Comparison of ENCODE assay signal across 7 mouse cellular contexts in genomic region chr8:47932028-47932790, GRCm38 (mm10). TPM values are rescaled to one million over a fixed set of nuclear protein-coding genes. Genes with fewer than 3 reads are reported as not detected.
DNase-seq lines count a peak whose midpoint lies in the region; ATAC-seq and TF ChIP-seq lines count a peak whose summit lies in the region.

No protein-coding gene starts in this region.

- no peaks in the 10 kb centered on the region for H3K9me3 ChIP-seq in heart, embryonic 14.5 days (ENCODE audit: control insufficient read depth, low read length)
- no peaks in the 10 kb centered on the region for H3K9me3 ChIP-seq in midbrain, embryonic 14.5 days (ENCODE audit: control insufficient read depth, low read length)

- peak overlapping the region; percentile 80 to 84 for H3K27ac ChIP-seq in heart, embryonic 14.5 days (replicated peaks in 1 of 2; ENCODE audit: control insufficient read depth in 1 of 2, insufficient read depth in 1 of 2, low read depth in 2 of 2, low read length in 2 of 2)
- H3K27ac ChIP-seq in midbrain, embryonic 14.5 days (replicated peaks; ENCODE audit: low read depth, low read length), result no peak overlapping the region

- H3K79me3 ChIP-seq in C2C12 (ENCODE audit: low read depth), result peaks cover 63% of the 10 kb centered on the region

- ATAC-seq in heart, embryonic 14.5 days (ENCODE audit: insufficient number of reproducible peaks, insufficient read depth, low FRiP score, low read depth), result peak; percentile 55
- no peak for ATAC-seq in midbrain, embryonic 14.5 days (ENCODE audit: low FRiP score, low TSS enrichment)
- ATAC-seq in CD4-positive, CD25-positive, alpha-beta regulatory T cell, adult 4 months, result no peak

- peak; percentile 16 for TF ChIP-seq CTCF in C2C12 (IDR thresholded peaks at IDR 0.05; ENCODE audit: control insufficient read depth, insufficient read depth, insufficient read length)

- peak; percentile 76 for DNase-seq in ZHBTc4 (ENCODE audit: low read depth, low spot score)
- DNase-seq in left cerebral cortex, postnatal 14 days (ENCODE audit: low spot score in 2 of 2), result peak; percentile 46 to 55
- DNase-seq in midbrain, embryonic 14.5 days, result peak; percentile 22
- no peak for DNase-seq in gastrocnemius, postnatal 4 days (ENCODE audit: low spot score in 2 of 2)

- intact Hi-C loops in left cerebral cortex, postnatal 14 days (cut with DNase I), result loop anchor here (5.0 kb wide), 1 partner anchor 40 kb away; no protein-coding TSS in a partner anchor

- peaks cover 28 to 59% of the 10 kb centered on the region in 2 experiments for H3K4me1 ChIP-seq in heart, embryonic 14.5 days (ENCODE audit: control insufficient read depth in 2 of 2, insufficient read depth in 2 of 2, low read length in 2 of 2)
- H3K4me1 ChIP-seq in midbrain, embryonic 14.5 days (ENCODE audit: control insufficient read depth, insufficient read depth, low read length), result 0 out of 2 replicates have a peak, but pooled peaks cover 4% of the 10 kb centered on the region

- H3K4me3 ChIP-seq in C2C12 (ENCODE audit: insufficient read depth, poor library complexity, severe bottlenecking), result no peak overlapping the region
- H3K4me3 ChIP-seq in heart, embryonic 14.5 days (ENCODE audit: control insufficient read depth in 1 of 2, insufficient read depth in 1 of 2, low read depth in 1 of 2, low read length in 2 of 2), result no peak overlapping the region; a peak in 1 of 4 replicates
- no peak overlapping the region for H3K4me3 ChIP-seq in midbrain, embryonic 14.5 days (replicated peaks; ENCODE audit: low read depth, low read length)

- no peaks in the 10 kb centered on the region for H3K36me3 ChIP-seq in C2C12 (ENCODE audit: control insufficient read depth, insufficient read depth)
- no peaks in the 10 kb centered on the region for H3K36me3 ChIP-seq in heart, embryonic 14.5 days (ENCODE audit: control insufficient read depth, insufficient read depth, low read length)
- no peaks in the 10 kb centered on the region for H3K36me3 ChIP-seq in midbrain, embryonic 14.5 days (ENCODE audit: control insufficient read depth, insufficient read depth, low read length)

- H3ac ChIP-seq in C2C12 (ENCODE audit: control insufficient read depth, insufficient read length, low read depth), result peak overlapping the region; percentile 29

- H3K79me2 ChIP-seq in C2C12 (ENCODE audit: control insufficient read depth, insufficient read depth), result peaks cover 90% of the 10 kb centered on the region

- H3K27me3 ChIP-seq in C2C12 (ENCODE audit: control insufficient read depth, insufficient read depth, insufficient read length), result no peaks in the 10 kb centered on the region
- H3K27me3 ChIP-seq in heart, embryonic 14.5 days (ENCODE audit: control insufficient read depth, insufficient read depth, low read length), result no peaks in the 10 kb centered on the region
- no peaks in the 10 kb centered on the region for H3K27me3 ChIP-seq in midbrain, embryonic 14.5 days (ENCODE audit: control insufficient read depth, insufficient read depth, low read length)

- 21% methylated on average over 16 of the region's 16 CpGs for WGBS in heart, embryonic 14.5 days
- WGBS in midbrain, embryonic 14.5 days, result 50% methylated on average over 16 of the region's 16 CpGs

- peak overlapping the region; percentile 54 for H3K4me2 ChIP-seq in heart, embryonic 14.5 days (ENCODE audit: low read length)
- H3K4me2 ChIP-seq in midbrain, embryonic 14.5 days (ENCODE audit: low read length), result no peak overlapping the region

- H3K9ac ChIP-seq in heart, embryonic 14.5 days (ENCODE audit: low read length), result peak overlapping the region; percentile 54
- H3K9ac ChIP-seq in midbrain, embryonic 14.5 days (replicated peaks; ENCODE audit: low read length), result no peak overlapping the region

TF ChIP-seq in C2C12, 6 proteins besides CTCF, POLR2A, EP300 and RAD21:
- TF ChIP-seq CEBPB (IDR thresholded peaks at IDR 0.05; ENCODE audit: low read depth) (no peak), FOSL1 (IDR thresholded peaks at IDR 0.05; ENCODE audit: insufficient read depth, low read length, poor library complexity, severe bottlenecking) (no peak), MAX (IDR thresholded peaks at IDR 0.05) (peak; percentile 85), MYOD1 (IDR thresholded peaks at IDR 0.05; ENCODE audit: control insufficient read depth, insufficient read length, low read depth) (peak; percentile 8), USF1 (IDR thresholded peaks at IDR 0.05; ENCODE audit: low read depth) (no peak), MYOG (IDR thresholded peaks at IDR 0.05; ENCODE audit: control insufficient read depth, extremely low read depth, insufficient read length) (no peak)

RNA-seq across cellular contexts. Expression of gene Wwc2, which starts 58.5 kb away (rescaled TPM):
- 15.3 TPM for polyA plus RNA-seq in C2C12 (2012; fragmentation: generic; extraction: Trizol)
- polyA plus RNA-seq in heart, embryonic 14.5 days (2014; fragmentation: Nextera tagmentation; extraction: Ambion mirVana), result 13.5 and 14.7 TPM in 2 replicates
- total RNA-seq in left cerebral cortex, postnatal 14 days (2021), result 10 to 100 TPM; 27.5 to 27.8 TPM
- polyA plus RNA-seq in midbrain, embryonic 14.5 days (2014; fragmentation: Nextera tagmentation; extraction: Ambion mirVana), result 4.1 and 6.6 TPM in 2 replicates
- under 1 TPM; 0.24 to 0.31 TPM for polyA plus RNA-seq in CD4-positive, CD25-positive, alpha-beta regulatory T cell, adult 4 months (2017; shearing (Covaris generic))
- 10 to 100 TPM; 19.5 to 20.2 TPM for total RNA-seq in gastrocnemius, postnatal 4 days (2021)

Comparison
In these comparisons a context has a peak if more than half of its experiments do, and no peak if none do; other contexts are left out.
1. DNase-seq: peak in ZHBTc4 (single experiment), left cerebral cortex, postnatal 14 days (2 of 2) and midbrain, embryonic 14.5 days (single experiment); none in gastrocnemius, postnatal 4 days (0 of 2).